Mouse (Mus musculus) megakaryocyte, adult 5-6 weeks (primary cell): ENCODE results near the gene Ppp6r2. TPM values are rescaled to one million over a fixed set of nuclear protein-coding genes. Genes with fewer than 3 reads are reported as not detected.

ENCODE experiments used
- ATAC-seq: 2 replicates; pipeline ENCODE4 v1.8.0; 2016; ENCODE audit warnings: mild to moderate bottlenecking, inconsistent platforms; ENCODE audit not compliant: poor library complexity, severe bottlenecking
- total RNA-seq, 2 experiments: library from RNA; stranded (forward) in 1 of 2; stranded (reverse) in 1 of 2; fragments of 153-499, 151-499 nt in 1 of 2; fragments of 221-1000, 200-1000 nt in 1 of 2; gene quantifications; 2 replicates each; pipeline versions ENCODE4 v1.2.3 to v1.2.4; 2015 to 2017

The Ppp6r2 gene
- 10.5 and 13.1 TPM in 2 replicates for total RNA-seq (2015)
- total RNA-seq (2017), result 11.6 and 12.4 TPM in 2 replicates

GRCm38 (mm10) chr15:89210915-89211715, at the start of gene Ppp6r2:
Gene Ppp6r2, plus strand, starts transcription at chr15:89211553.
- peak; percentile 79 for ATAC-seq

GRCm38 (mm10) chr15:89165478-89165877, 45.9 kb upstream of the Ppp6r2 start:
- ATAC-seq, result no peak

- no peak for ATAC-seq
Measured at GRCm38 (mm10) chr15:89168922-89169321, 42.4 kb upstream of the Ppp6r2 start.

GRCm38 (mm10) chr15:89169431-89169830, 41.9 kb upstream of the Ppp6r2 start:
- no peak for ATAC-seq

GRCm38 (mm10) chr15:89170102-89170501, 41.3 kb upstream of the Ppp6r2 start:
- ATAC-seq, result no peak

GRCm38 (mm10) chr15:89171526-89172051, 39.8 kb upstream of the Ppp6r2 start:
- no peak for ATAC-seq

GRCm38 (mm10) chr15:89172276-89172935, 38.9 kb upstream of the Ppp6r2 start:
- ATAC-seq, result peak; percentile 47

GRCm38 (mm10) chr15:89173024-89173905, 38.1 kb upstream of the Ppp6r2 start:
- no peak for ATAC-seq

GRCm38 (mm10) chr15:89173906-89174214, 37.5 kb upstream of the Ppp6r2 start:
- ATAC-seq, result 0 out of 2 replicates have a peak, but pooled peaks have one; percentile 3

GRCm38 (mm10) chr15:89174889-89175339, 36.4 kb upstream of the Ppp6r2 start:
- no peak for ATAC-seq

- ATAC-seq, result no peak
Measured at GRCm38 (mm10) chr15:89175411-89176155, 35.8 kb upstream of the Ppp6r2 start.

- peak; percentile 23; the same call in 1 of the 2 replicates for ATAC-seq
Measured at GRCm38 (mm10) chr15:89177121-89177520, 34.2 kb upstream of the Ppp6r2 start.

- peak; percentile 68 for ATAC-seq
Measured at GRCm38 (mm10) chr15:89177576-89178259, 33.6 kb upstream of the Ppp6r2 start.

GRCm38 (mm10) chr15:89178260-89178860, 33.0 kb upstream of the Ppp6r2 start:
- no peak for ATAC-seq

GRCm38 (mm10) chr15:89178954-89179629, 32.3 kb upstream of the Ppp6r2 start:
- ATAC-seq, result peak; percentile 33; the same call in 1 of the 2 replicates

GRCm38 (mm10) chr15:89179630-89179964, 31.8 kb upstream of the Ppp6r2 start:
- no peak for ATAC-seq

GRCm38 (mm10) chr15:89180081-89180541, 31.2 kb upstream of the Ppp6r2 start:
- no peak for ATAC-seq

GRCm38 (mm10) chr15:89180571-89181229, 30.7 kb upstream of the Ppp6r2 start, which contains the start of gene Plxnb2:
Gene Plxnb2, minus strand, starts transcription at chr15:89180788.
- peak; percentile 28 for ATAC-seq
